Mouse (Mus musculus) kidney, postnatal 25 days (tissue): ENCODE measurements around the gene Cox11.

Experiments used
- DNase-seq, 2 experiments: peaks; one replicate each; pipeline ENCODE4 v3.0.0; 2021; ENCODE audit warnings: mixed read lengths in 2 of 2

Cox11 gene

GRCm38 (mm10) chr11:90637440-90638311 lies at the start of gene Cox11, which contains the start of gene Stxbp4:
Gene Cox11, plus strand, starts transcription at chr11:90638173.
Gene Stxbp4, minus strand, starts transcription at chr11:90638084.
- peak; percentile 94 to 98 for DNase-seq

DNA sequence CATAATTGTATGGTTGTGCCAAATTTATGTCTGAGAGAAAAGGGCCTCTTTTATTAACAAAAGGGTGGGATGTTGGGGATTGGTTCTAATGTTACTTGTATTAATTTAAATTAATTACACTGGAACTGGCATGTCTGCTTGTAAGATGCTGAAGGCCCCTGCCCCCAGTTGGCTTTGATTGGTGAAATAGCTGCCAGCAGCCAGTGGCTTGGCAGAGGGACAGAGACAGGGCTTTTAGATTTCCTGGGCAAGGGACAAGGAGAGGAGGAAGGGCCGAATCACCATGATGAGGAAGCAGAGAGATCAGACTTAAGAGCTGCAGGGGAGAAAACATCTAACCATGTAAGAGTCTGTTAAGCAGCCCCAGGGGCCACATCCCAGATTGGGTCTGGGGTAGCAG lies 47.0 kb upstream of the Cox11 start:
- no peak for DNase-seq

- DNase-seq, result no peak
Observed at GRCm38 (mm10) chr11:90595826-90596225, 42.1 kb upstream of the Cox11 start.

- no peak for DNase-seq
Observed at GRCm38 (mm10) chr11:90603066-90603465, 34.9 kb upstream of the Cox11 start.

- no peak for DNase-seq
Observed at GRCm38 (mm10) chr11:90612118-90612517, 25.9 kb upstream of the Cox11 start.

DNA sequence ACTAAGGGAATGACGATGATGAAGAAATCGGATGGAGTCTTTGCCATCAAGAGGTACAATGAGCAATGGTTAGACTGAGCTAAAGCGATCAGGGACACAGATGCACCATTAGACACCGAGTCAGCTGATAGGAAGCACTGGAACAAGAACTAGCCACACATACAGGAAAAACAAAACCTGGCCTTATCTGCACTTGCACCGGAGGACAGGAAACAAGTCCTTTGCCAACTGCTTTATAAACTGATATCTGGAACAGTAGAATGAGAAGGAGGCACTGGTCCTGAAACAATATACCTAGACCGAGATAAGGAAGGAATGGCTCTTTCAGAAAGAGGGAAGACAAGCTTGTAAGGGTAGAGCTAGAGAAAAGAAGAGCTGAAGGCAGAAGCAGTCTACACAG lies 23.2 kb upstream of the Cox11 start:
- DNase-seq, result no peak

GRCm38 (mm10) chr11:90616431-90616830 lies 21.5 kb upstream of the Cox11 start:
- no peak for DNase-seq

DNA sequence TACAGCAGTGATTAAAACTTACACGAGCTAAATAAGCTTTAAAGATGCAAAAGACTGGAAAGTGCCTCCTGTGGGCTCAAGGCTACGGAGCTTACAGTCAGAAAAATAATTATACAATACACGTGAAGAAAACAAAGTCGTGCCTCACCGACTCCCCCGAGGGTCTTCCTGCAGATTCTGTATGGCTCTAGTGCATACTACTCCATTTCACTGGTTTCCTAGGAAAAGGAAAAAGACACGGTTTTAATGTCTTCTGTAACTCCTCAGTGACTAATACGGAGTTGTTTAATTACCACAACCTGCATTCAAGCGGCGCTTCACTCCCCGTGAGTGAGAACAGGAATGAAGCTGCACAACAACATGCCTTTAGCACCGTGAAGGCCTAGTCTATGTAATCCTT lies 15.9 kb upstream of the Cox11 start:
- no peak for DNase-seq

- no peak for DNase-seq
Observed at GRCm38 (mm10) chr11:90622500-90622899, 15.5 kb upstream of the Cox11 start.

DNA sequence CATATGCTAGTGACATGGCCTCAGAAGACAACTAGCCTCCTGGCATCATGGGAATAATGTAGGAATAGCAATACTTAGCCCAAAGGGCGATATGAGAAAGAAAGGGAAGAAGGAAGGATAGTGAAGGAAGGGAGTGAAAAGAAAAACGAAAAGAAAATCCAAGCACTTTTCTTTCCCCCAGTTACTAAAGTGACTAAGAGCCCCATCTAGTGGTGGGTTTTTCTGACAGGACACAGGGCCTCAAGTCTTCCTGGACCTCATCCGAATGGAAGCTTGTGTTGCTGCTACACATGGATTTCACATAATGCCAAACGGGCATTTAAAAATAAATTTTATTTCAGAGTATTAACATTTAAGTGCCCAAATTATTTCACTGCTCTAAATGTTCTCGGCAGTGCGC lies 14.5 kb upstream of the Cox11 start:
- peak in 1 of 2 experiments; percentile 67 for DNase-seq

DNA sequence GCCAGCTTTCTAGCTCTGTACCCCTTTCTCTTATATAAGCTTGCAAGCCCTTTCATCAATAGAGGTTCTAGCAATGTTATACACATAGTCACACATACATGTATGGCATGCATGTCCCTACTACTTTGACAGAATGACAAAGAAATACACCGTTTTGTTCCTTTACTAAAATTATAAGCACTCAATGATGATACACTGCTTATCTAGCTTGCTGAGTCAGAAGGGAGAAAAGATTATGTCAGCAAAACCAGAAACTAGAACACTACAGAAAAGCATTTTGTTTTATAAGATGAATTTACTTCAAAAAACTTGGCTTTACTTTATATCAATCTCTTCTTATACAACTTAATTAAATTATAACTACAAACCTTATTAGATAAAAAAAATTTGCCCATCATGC lies 12.8 kb upstream of the Cox11 start:
- DNase-seq, result no peak

GRCm38 (mm10) chr11:90627751-90628150 lies 10.2 kb upstream of the Cox11 start:
- no peak for DNase-seq

DNA sequence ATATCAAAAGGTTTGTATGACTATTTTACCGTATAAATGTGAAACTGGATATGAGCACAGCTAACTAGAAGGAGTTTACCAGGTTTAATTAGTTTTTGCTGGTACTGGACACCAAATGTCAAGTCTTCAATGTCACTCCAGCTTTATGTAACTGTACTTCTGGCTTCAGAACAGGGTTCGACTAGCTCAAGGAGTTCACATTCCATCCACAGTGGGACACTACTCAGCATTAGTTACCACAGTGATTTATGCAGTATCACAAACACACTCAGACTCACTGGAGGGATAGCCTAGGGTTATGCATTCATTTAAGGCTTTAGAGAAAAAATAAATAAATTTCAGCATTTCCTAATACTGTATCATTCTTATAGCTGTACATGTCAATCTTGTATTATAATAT lies 5.5 kb upstream of the Cox11 start:
- DNase-seq, result peak in 1 of 2 experiments; percentile 50

GRCm38 (mm10) chr11:90634661-90635060 lies 3.3 kb upstream of the Cox11 start:
- DNase-seq, result no peak

DNA sequence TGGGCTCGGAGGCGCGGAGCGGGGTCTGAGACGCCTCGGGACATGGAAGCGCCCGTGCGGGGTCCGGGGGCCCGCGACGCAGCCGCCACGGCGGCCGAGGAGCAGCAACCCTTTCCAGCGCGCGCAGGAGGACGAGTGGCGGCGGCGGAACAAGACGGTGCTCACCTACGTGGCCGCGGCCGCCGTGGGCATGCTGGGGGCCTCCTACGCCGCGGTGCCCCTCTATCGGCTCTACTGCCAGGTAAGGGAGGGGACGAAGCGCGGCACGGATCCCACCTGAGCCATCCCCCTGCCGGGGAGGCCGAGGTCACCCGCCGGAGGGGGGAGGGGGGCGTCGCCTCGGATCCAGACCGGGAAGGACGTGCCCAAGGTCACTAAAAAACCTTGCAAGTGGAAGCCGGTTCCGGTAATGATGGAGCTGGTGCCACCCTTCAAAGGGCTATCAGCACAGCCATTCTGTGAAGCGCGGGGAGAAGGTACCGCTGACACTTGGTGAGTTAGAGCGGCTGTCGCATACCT lies 398 bp downstream of the Cox11 start:
- DNase-seq, result peak; percentile 53 to 83

DNA sequence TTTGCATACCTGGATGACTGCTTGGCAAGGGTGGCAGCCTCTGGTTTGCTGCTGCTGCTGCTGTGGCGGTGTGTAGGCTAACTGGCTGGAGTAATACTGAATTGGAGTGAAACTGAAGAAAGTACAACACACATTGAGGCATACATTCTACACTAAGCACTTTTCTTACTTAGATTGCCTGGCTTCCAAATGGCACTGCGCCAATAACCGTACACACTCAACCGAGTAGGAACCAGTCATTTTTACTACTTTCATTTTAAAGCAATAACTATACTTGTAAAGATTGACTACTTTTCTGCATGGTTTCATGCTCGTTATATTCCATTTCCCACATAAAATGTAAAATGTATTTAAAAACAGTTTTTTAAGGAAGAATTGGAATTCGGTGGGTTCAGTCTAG lies 11.8 kb downstream of the Cox11 start:
- peak; percentile 48 to 49 for DNase-seq

GRCm38 (mm10) chr11:90650231-90650885 lies 12.4 kb downstream of the Cox11 start:
- no peak for DNase-seq

DNA sequence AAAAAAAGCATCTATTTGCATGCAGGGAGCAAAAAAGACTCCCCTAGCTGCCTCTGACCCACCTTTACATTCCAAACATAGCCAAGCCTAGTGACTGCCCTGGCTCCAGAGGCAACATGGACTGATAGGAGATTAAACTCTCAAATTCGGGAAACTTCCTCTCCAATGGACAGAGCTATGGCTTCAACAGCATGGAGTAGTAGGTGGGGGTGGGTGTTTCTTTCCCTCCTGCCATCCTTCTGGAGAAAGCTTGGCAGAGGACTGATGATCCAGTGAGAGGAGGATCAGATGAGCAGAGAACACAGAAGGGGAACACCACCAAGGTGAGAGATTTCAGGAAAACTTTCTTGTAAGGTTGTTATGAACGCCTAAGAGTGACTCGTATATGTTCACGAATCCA lies 14.6 kb downstream of the Cox11 start:
- no peak for DNase-seq

DNA sequence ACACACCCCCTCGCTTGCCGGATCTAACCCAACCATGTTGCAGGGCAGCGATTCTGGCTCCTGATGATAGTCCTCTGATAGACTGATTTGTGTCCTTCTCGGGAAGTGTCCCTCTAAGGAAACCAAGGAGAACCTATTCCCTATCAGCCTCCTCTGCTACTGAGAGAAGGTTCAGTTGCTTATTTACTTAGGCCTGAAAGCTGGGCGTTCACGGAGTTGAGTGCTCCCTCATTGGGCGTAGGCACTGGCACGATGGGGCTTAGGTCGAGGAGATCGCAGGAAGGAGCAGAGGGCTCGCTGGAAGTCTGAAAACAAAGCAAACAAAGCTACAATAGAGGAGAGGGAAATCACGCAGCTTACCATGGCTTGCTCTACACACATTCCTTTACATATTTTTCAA lies 19.6 kb downstream of the Cox11 start:
- DNase-seq, result no peak

- no peak for DNase-seq
Observed at GRCm38 (mm10) chr11:90660662-90661061, 22.7 kb downstream of the Cox11 start.

- no peak for DNase-seq
Observed at GRCm38 (mm10) chr11:90663052-90663451, 25.1 kb downstream of the Cox11 start.

- no peak for DNase-seq
Observed at GRCm38 (mm10) chr11:90663618-90664297, 25.8 kb downstream of the Cox11 start.

DNA sequence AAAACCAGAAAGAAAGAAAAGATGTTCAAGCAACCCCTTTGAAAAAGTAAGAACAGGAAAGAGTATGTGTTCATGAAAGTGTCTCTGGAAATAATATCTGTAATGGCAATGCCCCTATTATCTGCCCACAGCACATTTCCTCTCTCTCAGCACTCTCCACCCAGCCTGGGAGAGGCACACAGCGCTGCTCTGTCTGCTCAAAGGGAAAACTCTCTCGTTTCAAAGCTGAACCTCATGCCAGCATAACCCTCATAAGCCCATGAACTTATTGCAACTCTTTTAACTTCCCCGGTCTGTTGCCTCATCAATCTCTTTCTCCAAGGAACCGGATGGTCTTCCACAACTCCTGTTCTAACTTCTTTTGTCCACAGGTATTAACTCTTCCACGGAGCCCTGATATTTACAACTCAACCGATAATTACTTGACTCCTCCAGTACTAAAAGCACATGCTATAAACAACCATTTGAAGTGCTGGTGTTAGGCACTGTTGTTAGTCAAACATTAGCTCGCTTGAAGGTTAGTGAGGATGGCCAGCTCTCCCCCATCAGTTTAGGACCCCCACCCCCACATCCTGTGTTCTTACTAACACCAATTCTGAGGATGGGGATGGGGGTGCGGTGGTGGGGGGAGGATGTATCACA lies 26.5 kb downstream of the Cox11 start:
- DNase-seq, result no peak
